Mouse (Mus musculus): ENCODE results near the gene Kcnh4. TPM values are rescaled to one million over a fixed set of nuclear protein-coding genes. Genes with fewer than 3 reads are reported as not detected.

The Kcnh4 gene
- polyA plus RNA-seq, 1 experiment from 2014 or later, result 0.50 TPM

GRCm38 (mm10) chr11:100724919-100725512, 34.7 kb downstream of the Kcnh4 start:
- H3K27ac ChIP-seq (replicated peaks; ENCODE audit: low read depth, low read length), result peak overlapping the region; percentile 22; the same call in 1 of the 2 replicates
- ATAC-seq (replicated peaks; ENCODE audit: insufficient number of reproducible peaks, low FRiP score, low TSS enrichment, low read depth), result no peak
- no peaks in the 10 kb centered on the region for H3K4me1 ChIP-seq (ENCODE audit: control insufficient read depth, insufficient read depth, low read length)
- no peaks in the 10 kb centered on the region for H3K27me3 ChIP-seq (ENCODE audit: control insufficient read depth, insufficient read depth, low read length)
- peak; percentile 33 for DNase-seq (ENCODE audit: low spot score)
- H3K4me3 ChIP-seq (ENCODE audit: low read depth, low read length), result no peak overlapping the region
- H3K4me2 ChIP-seq (ENCODE audit: low read depth, low read length), result no peak overlapping the region
- no peaks in the 10 kb centered on the region for H3K9me3 ChIP-seq (replicated peaks; ENCODE audit: control insufficient read depth, low read length)
- H3K9ac ChIP-seq (replicated peaks; ENCODE audit: low read length), result no peak overlapping the region
- no peaks in the 10 kb centered on the region for H3K36me3 ChIP-seq (replicated peaks; ENCODE audit: control insufficient read depth, insufficient read depth, low read depth, low read length)
- 17% methylated on average over 5 of the region's 5 CpGs for WGBS

DNA sequence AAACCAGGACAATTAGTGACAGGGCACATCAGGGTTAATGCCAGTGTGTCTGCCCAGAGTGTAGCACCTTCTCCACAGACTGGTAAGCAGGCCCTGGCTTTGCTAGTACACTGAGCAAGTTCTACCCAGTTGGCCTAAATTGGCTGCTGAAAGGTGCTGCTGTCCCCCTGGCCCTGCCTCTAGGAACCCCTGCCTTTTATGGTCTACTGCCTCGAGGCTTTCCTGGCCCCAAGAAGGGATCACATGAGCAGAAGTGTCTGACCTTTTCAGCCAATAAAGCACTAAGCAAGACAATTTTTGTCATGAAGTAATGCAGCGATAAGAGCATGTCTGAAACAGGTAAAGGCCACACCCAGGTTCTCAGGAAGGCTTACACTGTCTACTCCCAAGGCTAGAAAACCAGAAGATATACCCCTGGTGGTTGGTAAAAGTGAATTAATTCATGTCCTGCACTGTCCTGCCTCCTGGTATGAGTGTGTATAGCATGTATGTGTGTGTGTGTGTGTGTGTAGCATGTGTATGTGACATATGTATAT, 37.2 kb downstream of the Kcnh4 start:
- DNase-seq (ENCODE audit: low spot score), result no peak
- Histone ChIP-seq H3K4me1 (ENCODE audit: control insufficient read depth, insufficient read depth, low read length) (no peaks in the 10 kb centered on the region), H3K9me3 (replicated peaks; ENCODE audit: control insufficient read depth, low read length) (no peaks in the 10 kb centered on the region), H3K9ac (replicated peaks; ENCODE audit: low read length) (no peak overlapping the region), H3K27me3 (ENCODE audit: control insufficient read depth, insufficient read depth, low read length) (no peaks in the 10 kb centered on the region), H3K27ac (replicated peaks; ENCODE audit: low read depth, low read length) (no peak overlapping the region), H3K36me3 (replicated peaks; ENCODE audit: control insufficient read depth, insufficient read depth, low read depth, low read length) (peaks cover 3% of the 10 kb centered on the region), H3K4me2 (ENCODE audit: low read depth, low read length) (no peak overlapping the region), H3K4me3 (ENCODE audit: low read depth, low read length) (no peak overlapping the region)
- no peak for ATAC-seq (replicated peaks; ENCODE audit: insufficient number of reproducible peaks, low FRiP score, low TSS enrichment, low read depth)
- 53% methylated on average over 2 of the region's 2 CpGs for WGBS

GRCm38 (mm10) chr11:100721776-100722492, 37.8 kb downstream of the Kcnh4 start:
- Histone ChIP-seq H3K4me3 (ENCODE audit: low read depth, low read length) (no peak overlapping the region), H3K27ac (replicated peaks; ENCODE audit: low read depth, low read length) (no peak overlapping the region)
- WGBS, result 73% methylated on average over 8 of the region's 8 CpGs

DNA sequence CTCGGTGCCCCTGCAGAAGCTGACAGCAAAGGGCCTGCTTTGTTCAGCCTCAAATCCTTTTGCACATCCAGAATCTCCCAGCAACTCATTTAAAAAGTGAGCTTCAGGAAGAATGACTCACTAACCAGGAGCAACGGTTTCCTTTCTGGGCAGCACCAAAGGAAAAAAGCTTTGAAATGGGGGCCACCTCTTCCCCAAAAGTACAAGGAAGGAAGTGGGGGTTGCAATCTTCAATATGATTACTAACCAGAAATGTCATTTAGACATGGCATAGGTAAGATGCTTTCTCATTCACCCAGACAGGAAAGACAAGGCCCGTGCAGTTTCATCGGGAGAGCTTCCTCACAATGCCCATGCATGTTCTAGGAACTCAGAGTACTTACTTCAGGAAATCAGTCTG, 38.5 kb downstream of the Kcnh4 start:
- Histone ChIP-seq H3K27ac (replicated peaks; ENCODE audit: low read depth, low read length) (no peak overlapping the region), H3K4me3 (ENCODE audit: low read depth, low read length) (no peak overlapping the region), H3K4me1 (ENCODE audit: control insufficient read depth, insufficient read depth, low read length) (no peaks in the 10 kb centered on the region), H3K4me2 (ENCODE audit: low read depth, low read length) (no peak overlapping the region), H3K36me3 (replicated peaks; ENCODE audit: control insufficient read depth, insufficient read depth, low read depth, low read length) (peaks cover 7% of the 10 kb centered on the region), H3K9ac (replicated peaks; ENCODE audit: low read length) (no peak overlapping the region), H3K9me3 (replicated peaks; ENCODE audit: control insufficient read depth, low read length) (no peaks in the 10 kb centered on the region), H3K27me3 (ENCODE audit: control insufficient read depth, insufficient read depth, low read length) (no peaks in the 10 kb centered on the region)
- no peak for DNase-seq (ENCODE audit: low spot score)
- WGBS, result 73% methylated on average over 4 of the region's 4 CpGs
- no peak for ATAC-seq (replicated peaks; ENCODE audit: insufficient number of reproducible peaks, low FRiP score, low TSS enrichment, low read depth)

More at GRCm38 (mm10) chr11:100721776-100722492, 37.8 kb downstream of the Kcnh4 start:
- Histone ChIP-seq H3K4me2 (ENCODE audit: low read depth, low read length) (no peak overlapping the region), H3K4me1 (ENCODE audit: control insufficient read depth, insufficient read depth, low read length) (no peaks in the 10 kb centered on the region), H3K9ac (replicated peaks; ENCODE audit: low read length) (no peak overlapping the region), H3K36me3 (replicated peaks; ENCODE audit: control insufficient read depth, insufficient read depth, low read depth, low read length) (peaks cover 4% of the 10 kb centered on the region), H3K27me3 (ENCODE audit: control insufficient read depth, insufficient read depth, low read length) (no peaks in the 10 kb centered on the region), H3K9me3 (replicated peaks; ENCODE audit: control insufficient read depth, low read length) (no peaks in the 10 kb centered on the region)
- ATAC-seq (replicated peaks; ENCODE audit: insufficient number of reproducible peaks, low FRiP score, low TSS enrichment, low read depth), result no peak
- no peak for DNase-seq (ENCODE audit: low spot score)

DNA sequence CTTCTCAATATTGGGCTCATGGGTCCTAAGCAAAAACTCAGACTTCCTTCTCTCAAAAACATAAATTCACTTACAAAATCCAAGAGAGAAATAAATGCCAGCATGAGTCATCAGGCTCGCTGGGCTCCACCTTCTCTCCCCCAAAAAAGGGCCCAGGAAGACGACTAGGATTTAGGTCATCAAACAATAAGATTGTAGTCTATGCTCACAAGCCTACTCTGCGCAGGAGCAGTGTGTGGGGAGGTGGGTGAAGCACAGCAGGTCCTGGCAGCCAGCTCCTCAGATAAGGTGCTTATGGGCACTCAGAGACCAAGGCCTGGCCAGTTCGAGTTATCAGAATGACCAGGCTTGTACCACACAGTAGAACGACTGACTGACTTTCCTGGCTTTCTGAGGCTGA, 39.4 kb downstream of the Kcnh4 start:
- Histone ChIP-seq H3K27me3 (ENCODE audit: control insufficient read depth, insufficient read depth, low read length) (no peaks in the 10 kb centered on the region), H3K9me3 (replicated peaks; ENCODE audit: control insufficient read depth, low read length) (no peaks in the 10 kb centered on the region), H3K36me3 (replicated peaks; ENCODE audit: control insufficient read depth, insufficient read depth, low read depth, low read length) (peaks cover 7% of the 10 kb centered on the region), H3K4me2 (ENCODE audit: low read depth, low read length) (no peak overlapping the region), H3K4me3 (ENCODE audit: low read depth, low read length) (no peak overlapping the region), H3K4me1 (ENCODE audit: control insufficient read depth, insufficient read depth, low read length) (no peaks in the 10 kb centered on the region), H3K27ac (replicated peaks; ENCODE audit: low read depth, low read length) (no peak overlapping the region), H3K9ac (replicated peaks; ENCODE audit: low read length) (no peak overlapping the region)
- DNase-seq (ENCODE audit: low spot score) (no peak), ATAC-seq (replicated peaks; ENCODE audit: insufficient number of reproducible peaks, low FRiP score, low TSS enrichment, low read depth) (no peak)
- 76% methylated on average over 5 of the region's 5 CpGs for WGBS

DNA sequence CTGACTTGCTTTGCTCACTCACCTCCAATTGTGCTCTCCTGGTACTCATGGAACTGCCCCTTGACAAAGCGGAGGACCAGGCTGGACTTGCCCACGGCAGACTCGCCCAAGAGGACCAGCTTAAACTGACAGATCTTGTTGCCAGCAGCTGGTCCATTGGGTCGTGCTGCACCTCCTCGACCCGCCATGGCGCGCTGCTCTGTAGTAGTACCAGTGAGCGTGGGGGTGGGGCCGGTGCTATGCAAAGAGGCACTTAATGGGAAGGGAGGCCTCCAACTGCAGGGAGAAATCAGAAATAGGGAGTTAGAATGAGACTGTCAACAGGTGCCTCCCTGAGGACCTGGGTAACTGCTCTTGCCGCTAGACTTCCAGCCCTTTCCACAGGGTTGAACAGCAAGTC, 39.8 kb downstream of the Kcnh4 start:
- ATAC-seq (replicated peaks; ENCODE audit: insufficient number of reproducible peaks, low FRiP score, low TSS enrichment, low read depth) (no peak), DNase-seq (ENCODE audit: low spot score) (no peak)
- Histone ChIP-seq H3K27me3 (ENCODE audit: control insufficient read depth, insufficient read depth, low read length) (no peaks in the 10 kb centered on the region), H3K4me2 (ENCODE audit: low read depth, low read length) (no peak overlapping the region), H3K9me3 (replicated peaks; ENCODE audit: control insufficient read depth, low read length) (no peaks in the 10 kb centered on the region), H3K27ac (replicated peaks; ENCODE audit: low read depth, low read length) (no peak overlapping the region), H3K4me1 (ENCODE audit: control insufficient read depth, insufficient read depth, low read length) (no peaks in the 10 kb centered on the region), H3K4me3 (ENCODE audit: low read depth, low read length) (no peak overlapping the region), H3K9ac (replicated peaks; ENCODE audit: low read length) (no peak overlapping the region), H3K36me3 (replicated peaks; ENCODE audit: control insufficient read depth, insufficient read depth, low read depth, low read length) (peaks cover 7% of the 10 kb centered on the region)
- 85% methylated on average over 11 of the region's 11 CpGs for WGBS

DNA sequence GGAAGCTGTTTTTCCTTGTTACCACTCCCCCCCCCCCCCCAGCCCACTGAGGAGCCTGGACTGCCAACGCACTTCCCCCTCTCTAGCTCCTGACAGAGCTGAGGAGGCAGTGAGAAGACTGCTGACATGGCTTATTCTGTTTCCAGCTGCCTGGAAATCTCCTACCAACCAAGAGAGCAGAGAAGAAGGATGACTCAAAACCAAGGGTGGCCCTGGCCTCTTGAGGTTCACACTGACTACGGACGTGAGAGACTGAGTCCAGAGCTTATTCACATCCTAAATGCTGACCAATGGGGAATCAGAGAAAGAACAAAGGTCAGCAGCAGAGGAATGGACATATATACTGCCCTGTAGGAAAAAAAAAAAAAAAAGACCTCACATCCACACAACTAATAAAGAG, 40.4 kb downstream of the Kcnh4 start:
- Histone ChIP-seq H3K36me3 (replicated peaks; ENCODE audit: control insufficient read depth, insufficient read depth, low read depth, low read length) (peaks cover 7% of the 10 kb centered on the region), H3K9me3 (replicated peaks; ENCODE audit: control insufficient read depth, low read length) (no peaks in the 10 kb centered on the region), H3K4me2 (ENCODE audit: low read depth, low read length) (no peak overlapping the region), H3K27ac (replicated peaks; ENCODE audit: low read depth, low read length) (no peak overlapping the region), H3K9ac (replicated peaks; ENCODE audit: low read length) (no peak overlapping the region), H3K4me3 (ENCODE audit: low read depth, low read length) (no peak overlapping the region), H3K27me3 (ENCODE audit: control insufficient read depth, insufficient read depth, low read length) (no peaks in the 10 kb centered on the region), H3K4me1 (ENCODE audit: control insufficient read depth, insufficient read depth, low read length) (peaks cover 1% of the 10 kb centered on the region; the same call in 1 of the 2 replicates)
- DNase-seq (ENCODE audit: low spot score) (no peak), ATAC-seq (replicated peaks; ENCODE audit: insufficient number of reproducible peaks, low FRiP score, low TSS enrichment, low read depth) (no peak)
- WGBS, result 70% methylated on average over 3 of the region's 3 CpGs

DNA sequence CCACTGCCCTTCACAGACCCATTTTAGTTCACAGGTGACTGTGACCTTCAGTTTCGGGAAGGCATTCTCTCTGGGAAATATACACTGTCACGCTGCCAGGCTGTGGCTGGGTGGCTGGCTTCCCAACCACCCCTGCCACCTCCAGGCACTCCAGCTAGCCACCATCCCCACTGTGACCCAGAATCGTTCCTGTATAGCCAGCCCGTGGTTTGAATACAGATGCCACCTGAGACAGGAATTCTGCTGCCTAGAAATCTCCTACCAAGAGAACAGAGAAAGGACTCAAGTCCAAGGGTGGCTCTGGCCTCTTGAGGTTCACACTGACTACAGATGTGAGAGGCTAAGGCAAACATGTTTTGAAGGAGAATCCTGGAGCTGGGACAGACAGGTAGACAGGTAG, 40.9 kb downstream of the Kcnh4 start:
- DNase-seq (ENCODE audit: low spot score) (no peak), ATAC-seq (replicated peaks; ENCODE audit: insufficient number of reproducible peaks, low FRiP score, low TSS enrichment, low read depth) (no peak)
- Histone ChIP-seq H3K9me3 (replicated peaks; ENCODE audit: control insufficient read depth, low read length) (no peaks in the 10 kb centered on the region), H3K4me2 (ENCODE audit: low read depth, low read length) (no peak overlapping the region), H3K27ac (replicated peaks; ENCODE audit: low read depth, low read length) (no peak overlapping the region), H3K4me1 (ENCODE audit: control insufficient read depth, insufficient read depth, low read length) (peaks cover 6% of the 10 kb centered on the region), H3K4me3 (ENCODE audit: low read depth, low read length) (no peak overlapping the region), H3K36me3 (replicated peaks; ENCODE audit: control insufficient read depth, insufficient read depth, low read depth, low read length) (peaks cover 7% of the 10 kb centered on the region), H3K9ac (replicated peaks; ENCODE audit: low read length) (no peak overlapping the region), H3K27me3 (ENCODE audit: control insufficient read depth, insufficient read depth, low read length) (no peaks in the 10 kb centered on the region)
- 87% methylated on average over 4 of the region's 4 CpGs for WGBS

Data from embryonic facial prominence, embryonic 11.5 days (tissue).